Mouse (Mus musculus) liver, embryonic 14.5 days (tissue): ENCODE results near the gene Smyd1.

ENCODE experiments used
- CTCF ChIP-seq: IDR thresholded peaks from 2 replicates; pipeline ENCODE4 v1.5.1; 2016; ENCODE audit warnings: antibody characterized with exemption, low read depth, control low read depth
- EP300 ChIP-seq: IDR thresholded peaks from 2 replicates; pipeline ENCODE4 v1.6.1; 2016; ENCODE audit warnings: antibody characterized with exemption, low read depth

GRCm38 (mm10) chr6:71235944-71236343 lies 86.1 kb downstream of the Smyd1 start:
- TF ChIP-seq CTCF (no peak), EP300 (no peak)
